ENCODE assay signal across 17 mouse cellular contexts in the genomic region with DNA sequence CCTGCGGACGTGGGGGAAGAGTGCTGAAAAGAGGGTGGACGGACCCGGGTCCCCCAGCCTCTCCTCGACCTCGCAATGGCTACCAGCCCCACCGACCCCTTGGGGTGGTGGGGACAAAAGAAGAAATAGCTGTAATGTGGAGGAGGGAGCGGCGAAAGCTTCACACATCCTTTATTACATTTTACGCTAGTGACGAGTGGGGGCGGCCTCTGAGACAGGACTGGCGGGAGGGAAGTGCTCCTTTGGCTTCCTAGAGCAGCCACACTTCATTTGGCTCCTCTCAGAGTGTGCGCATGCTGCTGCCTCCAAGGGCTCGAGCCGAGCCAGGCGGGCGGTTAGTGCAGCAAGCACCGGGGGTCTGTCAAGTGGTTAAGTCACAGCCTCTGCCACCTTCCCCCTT. TPM values are rescaled to one million over a fixed set of nuclear protein-coding genes. Genes with fewer than 3 reads are reported as not detected.
"Had no signal": no experiment of that assay in that cellular context is flagged by ENCODE, and none has a peak within 500 bp of the region (broad histone marks: within the 10 kb centered on the region; RNA-seq: fewer than 3 reads in every experiment).

No protein-coding gene starts in this region.

RNA-seq across cellular contexts. Expression of a gene that starts 24.1 kb away (rescaled TPM):
- polyA plus RNA-seq: kidney, embryonic 14.5 days; kidney, postnatal 0 days; large intestine, adult 2 months; limb, embryonic 11.5 days; liver, embryonic 13.5 days; liver, embryonic 16.5 days; lung, adult 2 months; lung, embryonic 16.5 days; midbrain, embryonic 11.5 days; midbrain, embryonic 14.5 days; midbrain, postnatal 0 days; neural tube, embryonic 11.5 days; neural tube, embryonic 14.5 days; stomach, embryonic 14.5 days; stomach, postnatal 0 days; thymus, adult 2 months had no signal

RNA-seq across cellular contexts. Expression of a gene that starts 52.2 kb away (rescaled TPM):
- polyA plus RNA-seq: kidney, embryonic 14.5 days; kidney, postnatal 0 days; large intestine, adult 2 months; limb, embryonic 11.5 days; limb, embryonic 14.5 days; liver, embryonic 13.5 days; liver, embryonic 16.5 days; lung, adult 2 months; lung, embryonic 16.5 days; midbrain, embryonic 11.5 days; midbrain, embryonic 14.5 days; midbrain, postnatal 0 days; neural tube, embryonic 11.5 days; neural tube, embryonic 14.5 days; stomach, embryonic 14.5 days; stomach, postnatal 0 days; thymus, adult 2 months had no signal
